Mouse (Mus musculus) heart, adult 2 months (tissue): ENCODE data around the gene Gm20532.

Experiments used
- CTCF ChIP-seq: fragments of 200-600 bp; IDR thresholded peaks from 2 replicates; pipeline ENCODE4 v1.8.1; 2022; ENCODE audit warnings: antibody characterized with exemption, mild to moderate bottlenecking, moderate library complexity
- EP300 ChIP-seq: fragments of 200-500 bp; IDR thresholded peaks from 2 replicates; pipeline ENCODE4 v1.6.1; 2011; ENCODE audit warnings: low read depth, low read length, control low read depth; ENCODE audit not compliant: insufficient read depth
- POLR2A ChIP-seq: fragments of 200-500 bp; IDR thresholded peaks from 2 replicates; pipeline ENCODE4 v1.6.1; 2011; ENCODE audit warnings: mild to moderate bottlenecking, low read depth, low read length, control low read depth; ENCODE audit not compliant: insufficient read depth

DNA sequence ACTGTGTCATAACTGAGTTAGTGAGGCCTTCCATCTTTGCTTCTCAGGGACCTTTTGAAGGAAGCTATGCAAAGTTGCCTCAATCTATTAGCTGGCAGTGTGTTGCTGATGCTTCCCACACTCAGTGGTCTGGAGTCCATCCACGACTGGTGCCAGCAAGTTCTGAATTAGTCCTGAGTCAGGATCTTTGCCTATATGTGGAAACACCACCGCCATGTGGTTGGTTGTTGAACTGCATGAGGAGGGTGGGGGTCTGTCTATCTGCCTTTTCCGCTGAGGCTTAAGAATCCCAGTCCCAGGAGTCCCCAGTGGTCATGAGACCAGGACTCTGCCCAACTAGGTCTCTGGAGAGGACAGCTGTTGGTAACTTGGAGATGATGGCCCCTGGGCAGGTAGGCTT lies 16.4 kb upstream of the Gm20532 start:
- TF ChIP-seq POLR2A: peak; percentile 36; the same call in 1 of the 2 replicates
- peak; percentile 85 for TF ChIP-seq CTCF
- TF ChIP-seq EP300: peak; percentile 40; the same call in 1 of the 2 replicates
